Mouse (Mus musculus): ENCODE data around the gene Gm5617.
"Not testable (repeated sequence)": the region's sequence is repeated elsewhere in the genome, so short reads cannot be mapped to it uniquely, and the experiment has no call there.

Gm5617 gene

GRCm38 (mm10) chr9:48494817-48495547, at the start of gene Gm5617, which contains the start of gene Rbm7:
Gene Gm5617, plus strand, starts transcription at chr9:48495442.
Gene Rbm7, minus strand, starts transcription at chr9:48495299.
- DNase-seq (ENCODE audit: extremely low spot score) = peak; percentile 91

GRCm38 (mm10) chr9:48447783-48448209, 47.4 kb upstream of the Gm5617 start:
- peak; percentile 28 for DNase-seq (ENCODE audit: extremely low spot score)

GRCm38 (mm10) chr9:48450066-48450465, 45.2 kb upstream of the Gm5617 start:
- DNase-seq (ENCODE audit: extremely low spot score) = no peak

- DNase-seq (ENCODE audit: extremely low spot score) = no peak
Observed at GRCm38 (mm10) chr9:48455961-48456360, 39.3 kb upstream of the Gm5617 start.

- DNase-seq (ENCODE audit: extremely low spot score) = no peak
Observed at GRCm38 (mm10) chr9:48458879-48459278, 36.4 kb upstream of the Gm5617 start.

GRCm38 (mm10) chr9:48459391-48459790, 35.9 kb upstream of the Gm5617 start:
- DNase-seq (ENCODE audit: extremely low spot score) = no peak

GRCm38 (mm10) chr9:48460720-48461119, 34.5 kb upstream of the Gm5617 start:
- no peak for DNase-seq (ENCODE audit: extremely low spot score)

- no peak for DNase-seq (ENCODE audit: extremely low spot score)
Observed at GRCm38 (mm10) chr9:48461545-48461944, 33.7 kb upstream of the Gm5617 start.

GRCm38 (mm10) chr9:48465671-48466070, 29.6 kb upstream of the Gm5617 start:
- no peak for DNase-seq (ENCODE audit: extremely low spot score)

GRCm38 (mm10) chr9:48466804-48467203, 28.4 kb upstream of the Gm5617 start:
- DNase-seq (ENCODE audit: extremely low spot score) = peak; percentile 53

GRCm38 (mm10) chr9:48467471-48467870, 27.8 kb upstream of the Gm5617 start:
- DNase-seq (ENCODE audit: extremely low spot score) = not testable (repeated sequence)

GRCm38 (mm10) chr9:48472441-48473025, 22.7 kb upstream of the Gm5617 start:
- no peak for DNase-seq (ENCODE audit: extremely low spot score)

GRCm38 (mm10) chr9:48473131-48473530, 22.1 kb upstream of the Gm5617 start:
- DNase-seq (ENCODE audit: extremely low spot score) = no peak

GRCm38 (mm10) chr9:48474367-48474766, 20.9 kb upstream of the Gm5617 start:
- no peak for DNase-seq (ENCODE audit: extremely low spot score)

GRCm38 (mm10) chr9:48476236-48477165, 18.7 kb upstream of the Gm5617 start:
- DNase-seq (ENCODE audit: extremely low spot score) = no peak

- DNase-seq (ENCODE audit: extremely low spot score) = no peak
Observed at GRCm38 (mm10) chr9:48478808-48479207, 16.4 kb upstream of the Gm5617 start.

- DNase-seq (ENCODE audit: extremely low spot score) = no peak
Observed at GRCm38 (mm10) chr9:48479838-48480410, 15.3 kb upstream of the Gm5617 start.

- peak; percentile 90 for DNase-seq (ENCODE audit: extremely low spot score)
Observed at GRCm38 (mm10) chr9:48480411-48481213, 14.6 kb upstream of the Gm5617 start, which contains the start of gene Rexo2. Gene Rexo2, minus strand, starts transcription at chr9:48480623.

GRCm38 (mm10) chr9:48481214-48482134, 13.8 kb upstream of the Gm5617 start:
- peak; percentile 23 for DNase-seq (ENCODE audit: extremely low spot score)

- DNase-seq (ENCODE audit: extremely low spot score) = no peak
Observed at GRCm38 (mm10) chr9:48495548-48495932, 298 bp downstream of the Gm5617 start.
